Mouse (Mus musculus) layer of hippocampus, postnatal 25 days (tissue): ENCODE results near the gene Lrrn1. TPM values are rescaled to one million over a fixed set of nuclear protein-coding genes. Genes with fewer than 3 reads are reported as not detected.

Source experiments
- DNase-seq, 2 experiments: peaks; one replicate each; pipeline ENCODE4 v3.0.0; 2022; ENCODE audit warnings: mixed read lengths in 2 of 2, low spot score in 1 of 2; ENCODE audit errors: extremely low spot score in 1 of 2
- total RNA-seq, 2 experiments: library from RNA; stranded (reverse); gene quantifications; 2 replicates each; pipeline ENCODE4 v1.2.3; 2021

The Lrrn1 gene
- total RNA-seq, result 100 to 1,000 TPM; 110 to 111 TPM

DNA sequence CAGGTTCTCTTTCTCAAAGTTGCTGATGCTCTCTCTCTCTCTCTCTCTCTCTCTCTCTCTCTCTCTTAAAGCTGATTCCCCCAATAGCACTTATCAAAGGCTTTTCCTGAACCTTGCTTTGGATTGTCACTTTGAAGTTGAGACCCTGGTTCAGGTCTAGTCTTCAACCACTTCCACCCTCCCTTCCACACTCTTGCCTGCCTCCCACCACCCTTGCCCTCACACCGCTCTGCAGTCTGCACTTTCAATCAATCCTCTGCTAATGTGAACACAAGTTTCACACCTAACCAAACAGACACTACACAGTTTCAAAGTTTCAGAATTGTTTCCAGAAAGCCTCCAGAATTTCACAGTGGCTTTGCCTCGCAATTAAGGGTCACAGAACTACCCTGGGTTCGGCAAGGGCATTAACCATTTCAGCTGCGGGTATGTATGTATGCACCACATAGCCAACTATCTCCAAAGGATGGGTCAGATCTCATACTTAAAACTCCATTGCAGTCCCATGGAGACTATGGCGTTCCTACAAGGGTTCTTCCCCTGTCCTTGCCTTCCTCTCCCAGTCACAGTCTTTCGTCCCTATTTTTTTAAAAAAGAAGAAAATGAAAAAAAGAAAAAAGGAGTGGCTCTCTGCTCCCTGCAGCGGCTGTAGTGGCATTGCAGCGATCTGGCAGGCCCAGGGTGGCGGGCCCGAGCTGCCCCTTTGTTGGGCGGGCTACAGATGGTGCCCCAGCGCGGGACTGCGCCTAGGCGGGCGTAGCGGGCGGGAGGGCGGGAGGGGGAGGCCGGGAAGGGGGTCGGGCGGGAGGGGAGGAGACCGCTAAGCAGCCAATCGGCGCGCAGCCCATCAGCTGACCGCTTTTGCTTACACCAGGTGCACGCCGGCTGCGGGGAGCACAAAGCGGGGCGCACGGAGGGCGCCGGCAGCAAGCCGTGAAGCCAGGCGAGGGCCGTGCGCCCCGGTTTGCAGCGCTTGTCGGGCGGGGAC, at the start of gene Lrrn1:
Gene Lrrn1, plus strand, starts transcription at position 892 of the 988 bp plus-strand sequence.
- DNase-seq, result peak in 1 of 2 experiments; percentile 70

DNA sequence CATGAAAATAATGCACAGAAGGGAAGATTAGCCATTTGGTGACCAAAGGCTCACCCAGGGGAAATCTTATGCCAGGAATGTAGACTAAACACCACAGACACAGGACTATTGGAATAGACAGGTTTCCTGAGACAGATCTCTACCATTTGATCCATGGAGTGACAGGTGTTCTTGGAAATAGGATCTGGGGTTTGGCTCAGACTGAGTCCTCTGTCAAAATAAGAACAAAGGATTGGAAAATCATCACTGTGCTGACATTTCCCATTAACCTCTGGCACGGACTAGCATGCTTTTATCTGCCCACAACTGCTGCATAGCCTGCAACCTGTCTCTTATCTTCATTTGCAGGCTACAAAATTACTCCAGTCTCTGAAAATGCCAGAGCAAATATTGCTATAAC, 35.1 kb upstream of the Lrrn1 start:
- DNase-seq, result no peak

DNA sequence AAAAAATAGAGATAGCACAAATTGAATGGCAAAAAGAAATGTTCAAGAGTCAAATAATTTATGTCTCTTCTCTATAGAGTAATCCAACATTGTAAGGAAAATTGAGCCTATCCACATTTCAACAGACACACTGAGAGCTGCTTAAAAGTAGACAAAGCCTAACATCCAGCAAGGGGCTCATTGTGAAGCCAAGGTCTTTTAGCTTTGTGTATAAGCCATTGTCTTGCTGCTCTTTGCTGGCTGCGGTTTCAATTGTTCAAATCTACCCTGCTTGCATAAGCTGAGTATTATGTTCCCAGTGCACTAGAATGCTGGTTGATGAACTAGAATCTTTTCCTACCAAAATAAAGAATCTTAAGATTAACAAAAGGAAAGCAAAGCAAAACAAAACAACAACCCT, 33.7 kb upstream of the Lrrn1 start:
- DNase-seq, result no peak

DNA sequence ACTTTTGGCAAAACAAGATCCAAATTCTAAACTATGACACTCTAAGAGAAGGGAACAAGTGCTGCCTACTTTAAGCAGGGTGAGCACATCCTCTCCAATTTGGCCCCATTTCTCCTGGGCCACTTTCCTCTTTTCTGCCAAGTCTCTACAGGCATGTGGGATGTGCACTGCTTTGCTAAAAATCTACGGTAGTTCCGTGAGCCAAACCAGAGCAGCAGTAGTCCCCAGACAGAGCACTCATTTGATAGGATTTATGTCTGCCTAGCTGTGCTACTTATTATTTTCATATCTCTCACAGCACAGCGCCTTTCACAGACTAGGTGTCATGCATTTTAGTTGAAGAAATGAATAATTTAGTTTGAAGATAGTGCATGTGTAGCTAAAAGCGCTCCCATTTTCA, 15.9 kb upstream of the Lrrn1 start:
- DNase-seq, result no peak

DNA sequence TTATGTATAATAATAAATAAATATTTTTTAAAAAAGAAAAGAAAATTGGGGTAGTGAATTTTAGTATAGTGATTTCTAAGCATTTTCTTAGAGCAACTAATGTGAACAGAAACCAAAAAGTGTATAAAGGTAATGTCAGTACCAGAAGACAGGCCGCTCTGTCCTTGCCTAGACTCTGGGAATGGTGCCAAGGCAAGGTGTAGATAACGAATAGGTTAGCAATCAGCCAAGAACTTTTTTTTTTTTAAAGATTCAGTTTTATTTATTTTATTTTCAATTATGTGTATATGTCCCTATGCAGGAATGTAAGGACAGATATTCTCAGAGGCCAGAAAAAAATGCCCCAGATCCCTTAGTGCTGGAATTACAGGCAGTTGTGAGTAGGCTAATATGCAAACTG, 5.6 kb upstream of the Lrrn1 start:
- DNase-seq, result no peak

DNA sequence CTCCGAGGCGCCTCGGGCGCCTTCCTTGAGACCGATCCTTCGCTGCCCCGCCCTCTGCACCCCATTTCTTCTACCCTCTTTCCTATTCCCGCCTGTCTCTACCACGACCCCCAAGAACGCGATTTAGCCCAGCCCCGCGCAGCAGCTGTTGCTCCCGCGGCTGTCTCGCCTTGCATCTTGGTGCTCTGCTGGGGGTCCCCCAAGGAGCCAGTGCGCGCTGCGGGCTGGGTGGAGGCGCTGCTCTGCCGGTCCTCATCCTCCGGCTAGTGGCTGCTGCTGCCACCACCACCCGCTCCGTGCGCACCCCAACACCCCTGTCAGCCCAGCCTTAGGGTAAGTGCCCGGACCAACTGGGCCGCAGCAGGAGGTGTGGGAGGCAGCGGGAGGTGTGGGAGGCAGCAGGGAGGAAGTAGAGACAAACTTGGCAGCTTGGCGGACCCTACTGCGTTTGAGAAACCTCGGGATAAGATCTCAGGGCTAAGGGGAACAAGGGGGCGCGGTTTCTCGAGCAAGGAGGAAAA, 403 bp downstream of the Lrrn1 start:
- DNase-seq, result peak; percentile 48 to 67

DNA sequence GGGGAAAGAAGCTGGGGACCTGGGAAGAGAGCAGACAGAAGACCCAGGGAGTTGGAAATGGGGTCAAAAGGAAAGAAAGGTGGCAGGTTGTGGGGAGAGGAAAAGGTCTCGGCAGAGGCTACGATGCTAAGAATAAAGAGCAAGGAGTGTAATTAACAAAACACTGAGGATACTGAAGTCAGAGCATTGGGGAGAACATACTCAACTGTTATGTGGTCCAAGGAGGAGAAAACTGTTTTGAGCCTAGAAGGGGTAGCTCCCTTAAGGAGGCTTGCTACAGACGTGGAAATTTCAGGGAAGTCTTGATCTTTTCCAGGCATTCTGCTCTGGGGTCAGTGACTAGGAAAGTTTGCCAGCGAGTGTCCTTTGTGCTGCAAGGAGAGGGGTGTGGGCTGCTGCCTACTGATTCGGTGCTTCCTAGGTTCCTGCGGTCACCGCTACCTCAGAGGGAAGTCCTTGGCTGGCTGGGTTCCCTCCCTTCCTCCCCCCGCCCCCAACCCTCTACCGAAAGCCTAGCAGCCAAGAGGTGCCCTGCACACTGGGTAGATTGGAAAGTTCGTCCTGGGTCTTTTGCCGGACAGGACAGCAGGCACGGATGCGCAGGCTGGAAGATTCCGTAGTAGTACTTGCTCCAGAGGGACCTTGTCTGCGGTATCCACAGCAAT, 1.2 kb downstream of the Lrrn1 start:
- DNase-seq, result peak in 1 of 2 experiments; percentile 19

DNA sequence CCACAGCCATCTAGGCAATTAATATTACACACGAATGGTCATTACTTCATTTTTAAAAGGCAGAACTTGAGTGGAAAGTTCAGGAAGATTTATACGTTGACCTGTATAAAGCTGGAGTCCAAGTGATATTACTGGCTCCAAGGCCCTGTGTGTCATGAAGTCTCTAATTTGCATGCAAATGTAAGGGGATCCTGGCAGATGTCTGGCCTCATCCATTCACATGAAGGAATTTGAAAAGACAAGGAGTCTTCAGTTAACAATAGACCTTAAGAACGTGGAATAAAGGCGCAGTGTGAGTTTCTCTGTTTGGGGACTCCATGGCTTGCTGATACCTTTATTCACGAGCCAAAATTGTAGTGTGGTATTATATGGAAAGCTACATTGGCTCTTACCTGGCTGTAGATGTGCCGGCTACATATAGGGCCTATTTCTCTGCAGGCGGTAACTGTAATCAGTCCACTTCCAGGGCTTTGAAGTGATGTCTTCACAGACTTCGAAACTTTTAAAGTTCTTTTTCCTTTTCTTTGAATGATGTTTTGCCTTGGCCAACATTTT, 2.0 kb downstream of the Lrrn1 start:
- DNase-seq, result no peak

DNA sequence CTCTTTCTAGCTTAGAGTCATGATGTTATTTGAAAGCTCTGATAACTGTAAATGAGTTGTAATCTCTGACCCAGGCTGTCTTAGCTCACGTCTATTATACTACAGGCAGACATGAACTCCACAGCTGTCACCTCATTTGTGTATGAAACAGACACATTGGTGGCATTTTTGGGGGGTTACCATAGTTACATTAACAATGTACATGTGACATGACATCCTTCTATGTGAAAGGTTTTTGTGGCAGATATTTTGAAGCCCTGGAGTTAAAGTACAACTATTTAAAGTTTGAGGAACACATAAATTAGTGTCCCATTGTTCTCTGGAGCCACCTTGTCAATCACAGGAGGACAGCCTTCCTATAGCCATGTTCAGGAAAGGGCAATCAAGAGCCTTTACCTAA, 5.0 kb downstream of the Lrrn1 start:
- no peak for DNase-seq

DNA sequence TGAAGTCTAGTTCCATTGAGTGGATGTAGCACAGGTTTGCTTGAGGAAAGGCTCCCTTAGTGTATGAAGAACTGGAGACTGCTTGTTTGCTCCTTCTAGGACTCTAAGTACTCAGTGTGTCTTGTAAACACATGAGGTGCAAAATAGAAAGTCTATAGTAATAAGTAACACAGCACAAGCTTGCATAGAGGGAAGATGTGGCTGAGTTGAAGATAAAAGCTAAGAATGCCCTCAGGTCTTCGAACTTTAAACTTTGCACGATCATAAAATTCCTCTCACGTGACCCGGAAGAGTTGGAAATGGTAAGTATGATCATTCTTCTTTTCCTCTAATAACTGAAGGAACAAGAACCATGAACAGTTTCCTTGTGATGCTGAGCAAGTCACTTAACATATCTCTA, 7.1 kb downstream of the Lrrn1 start:
- no peak for DNase-seq

DNA sequence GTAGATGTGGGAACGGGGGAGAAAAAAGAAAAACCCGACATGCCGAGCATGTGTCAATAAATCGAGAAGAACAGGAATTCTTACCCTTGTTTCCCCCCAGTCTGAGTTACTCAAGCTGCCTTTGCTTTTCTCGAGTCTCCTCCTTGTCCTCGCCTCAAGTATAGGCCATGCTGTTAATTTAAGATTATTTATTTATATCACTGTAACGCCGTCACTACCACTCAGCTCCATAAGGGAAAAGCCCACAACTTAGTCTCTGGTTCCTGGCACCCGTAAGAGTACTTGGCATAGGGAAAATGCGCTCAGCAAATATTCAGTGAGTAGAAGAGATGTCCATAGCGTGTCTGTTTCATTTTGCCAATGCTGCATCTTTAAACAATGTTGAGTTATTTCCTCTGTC, 11.7 kb downstream of the Lrrn1 start:
- DNase-seq, result no peak

DNA sequence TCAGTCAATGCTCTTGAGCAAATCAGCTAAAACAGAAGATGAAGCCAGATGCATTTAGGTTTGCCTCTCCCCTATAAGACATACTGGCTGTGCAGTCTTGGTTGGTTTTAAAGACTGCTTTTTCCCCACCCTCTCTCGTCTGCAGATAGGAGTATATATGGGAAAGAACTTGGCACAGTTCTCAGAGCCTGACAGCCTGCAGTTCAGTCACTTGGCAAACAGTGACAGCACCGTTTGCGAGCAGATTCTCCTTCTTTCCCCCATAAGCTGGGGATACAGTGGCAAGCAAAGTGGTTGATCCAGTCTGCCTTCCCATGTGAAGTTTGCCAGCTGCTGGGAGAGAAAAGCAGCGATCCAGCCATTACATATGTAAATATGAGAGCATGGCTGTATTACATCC, 12.3 kb downstream of the Lrrn1 start:
- peak in 1 of 2 experiments; percentile 14 for DNase-seq

DNA sequence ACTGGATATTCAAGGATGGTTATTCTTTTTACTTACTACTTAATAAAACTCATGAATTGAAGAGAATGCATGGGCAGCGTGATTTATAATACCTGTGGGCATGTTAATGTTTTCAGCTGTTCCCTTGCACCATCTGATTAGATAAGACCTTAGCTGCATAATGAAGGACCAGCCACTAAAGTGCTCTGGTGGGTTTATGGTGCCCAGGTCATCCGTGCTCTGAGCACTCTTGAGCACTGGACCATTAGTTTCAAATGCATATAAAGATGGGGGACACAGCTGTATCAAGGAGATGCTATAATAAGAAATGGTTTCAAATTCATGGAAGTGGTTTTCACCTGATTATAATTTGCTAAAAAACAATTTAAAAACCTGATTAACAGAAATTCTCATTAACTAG, 16.7 kb downstream of the Lrrn1 start:
- DNase-seq, result no peak

DNA sequence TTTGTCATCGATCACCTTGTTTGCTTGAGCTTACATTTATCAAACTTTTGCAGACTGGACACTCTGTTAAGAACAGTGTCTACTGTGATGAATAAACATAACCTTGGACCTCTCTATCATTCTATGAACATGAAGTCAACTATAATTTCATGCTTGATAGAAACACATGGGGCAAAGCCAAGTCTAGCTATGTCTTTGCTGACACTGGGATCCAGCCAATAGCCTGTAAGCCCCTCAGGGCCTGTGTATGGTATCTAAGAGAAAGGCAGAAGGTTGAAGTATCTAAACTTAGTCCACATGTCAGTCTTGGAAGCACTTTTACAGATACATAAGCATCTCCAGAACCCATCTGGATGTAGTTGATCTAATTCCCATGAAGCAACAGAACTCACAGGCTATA, 22.9 kb downstream of the Lrrn1 start:
- no peak for DNase-seq

DNA sequence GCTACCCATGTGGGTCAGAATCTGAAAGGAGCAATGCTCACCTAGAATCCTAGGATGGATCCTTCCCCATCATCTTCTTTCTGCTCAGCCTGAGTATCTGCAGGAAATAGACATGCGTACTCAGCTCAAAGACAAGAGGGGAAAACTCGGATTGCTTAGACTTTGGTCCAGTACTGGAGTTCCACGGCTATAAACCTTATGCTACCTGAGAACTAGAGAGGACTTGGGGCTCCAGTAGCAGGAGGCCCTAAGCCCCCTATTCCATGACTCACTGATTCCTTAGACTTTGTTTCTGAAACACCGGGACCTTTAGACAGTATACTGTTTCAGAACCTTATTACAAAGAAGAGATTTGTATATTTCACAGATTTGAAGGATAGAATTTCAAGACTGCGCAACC, 25.8 kb downstream of the Lrrn1 start:
- DNase-seq, result no peak

DNA sequence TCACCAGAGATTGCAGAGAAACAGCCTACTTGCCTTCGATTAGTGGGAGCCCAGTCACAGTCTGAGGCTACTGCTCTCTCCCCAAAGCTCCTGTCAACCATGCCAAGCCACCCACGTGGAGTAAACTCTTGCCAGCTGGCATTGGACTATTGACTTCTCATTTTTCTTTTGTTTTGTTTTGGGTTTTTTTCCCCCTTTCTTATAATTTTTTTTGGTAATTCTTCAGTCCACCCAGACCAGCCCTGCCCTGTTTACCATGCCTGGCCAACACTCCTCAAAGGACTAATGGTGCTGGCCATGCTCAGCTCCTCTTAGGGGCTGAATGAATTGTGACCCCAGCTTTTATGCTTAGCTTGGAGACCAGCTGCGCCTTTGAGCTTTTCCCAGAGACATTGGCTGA, 27.4 kb downstream of the Lrrn1 start:
- peak in 1 of 2 experiments; percentile 57 for DNase-seq

DNA sequence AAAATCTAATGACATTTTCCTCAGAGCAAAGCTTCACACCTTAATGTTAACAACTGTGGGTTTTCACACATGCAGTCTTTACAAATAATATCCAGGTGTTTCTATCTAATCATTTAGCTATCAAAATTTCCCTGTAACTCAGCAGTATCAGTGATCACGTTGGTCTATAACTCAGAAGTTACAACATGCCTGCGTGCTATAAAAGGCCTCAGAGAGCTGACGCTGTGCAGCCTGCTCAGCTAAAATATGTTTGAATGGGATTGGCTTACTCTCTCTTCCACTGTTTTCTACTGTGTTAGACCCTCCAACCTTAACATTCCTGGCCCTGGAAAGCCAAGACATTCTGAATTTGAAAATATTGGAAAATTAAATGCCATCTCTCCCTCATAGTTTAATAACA, 28.2 kb downstream of the Lrrn1 start:
- no peak for DNase-seq

DNA sequence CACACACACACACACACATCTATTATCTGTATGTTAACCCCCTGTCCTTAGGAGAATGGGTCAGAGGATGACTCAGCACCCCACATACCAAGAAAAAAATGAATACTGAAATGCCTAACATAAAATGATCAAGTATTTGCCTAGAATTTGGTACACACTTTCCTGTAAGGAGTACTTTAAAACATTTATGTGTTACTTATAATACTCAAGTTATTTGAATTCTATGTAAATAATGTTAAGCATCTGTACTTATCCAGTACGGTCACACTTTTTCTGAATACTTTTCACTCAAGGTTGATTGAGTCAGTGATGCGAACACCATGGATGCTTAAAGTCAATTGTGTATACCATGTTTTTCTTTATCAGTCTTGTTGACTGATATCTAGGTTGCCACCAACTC, 32.7 kb downstream of the Lrrn1 start:
- no peak for DNase-seq

DNA sequence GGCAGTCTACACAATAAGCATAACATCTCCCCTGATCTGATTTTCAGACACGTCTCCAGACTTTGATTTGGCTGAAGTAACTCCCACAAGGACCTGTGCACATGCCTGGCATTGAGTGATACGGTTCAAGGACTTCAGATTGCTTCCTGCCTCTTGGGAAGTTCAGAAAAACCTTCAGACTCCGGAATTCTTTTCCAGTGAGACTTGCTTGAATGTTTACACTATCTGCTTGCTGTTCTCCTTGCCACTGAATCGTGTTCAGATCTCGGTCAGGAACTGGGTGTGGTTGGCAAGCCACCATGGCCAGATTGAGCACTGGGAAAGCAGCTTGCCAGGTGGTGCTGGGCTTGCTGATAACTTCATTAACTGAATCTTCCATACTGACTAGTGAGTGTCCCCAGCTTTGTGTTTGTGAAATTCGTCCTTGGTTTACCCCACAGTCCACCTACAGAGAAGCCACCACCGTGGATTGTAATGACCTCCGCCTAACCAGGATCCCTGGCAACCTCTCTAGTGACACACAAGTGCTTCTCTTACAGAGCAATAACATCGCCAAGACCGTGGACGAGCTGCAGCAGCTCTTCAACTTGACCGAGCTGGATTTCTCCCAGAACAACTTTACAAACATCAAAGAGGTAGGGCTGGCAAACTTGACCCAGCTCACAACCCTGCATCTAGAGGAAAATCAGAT, 37.5 kb downstream of the Lrrn1 start:
- no peak for DNase-seq

DNA sequence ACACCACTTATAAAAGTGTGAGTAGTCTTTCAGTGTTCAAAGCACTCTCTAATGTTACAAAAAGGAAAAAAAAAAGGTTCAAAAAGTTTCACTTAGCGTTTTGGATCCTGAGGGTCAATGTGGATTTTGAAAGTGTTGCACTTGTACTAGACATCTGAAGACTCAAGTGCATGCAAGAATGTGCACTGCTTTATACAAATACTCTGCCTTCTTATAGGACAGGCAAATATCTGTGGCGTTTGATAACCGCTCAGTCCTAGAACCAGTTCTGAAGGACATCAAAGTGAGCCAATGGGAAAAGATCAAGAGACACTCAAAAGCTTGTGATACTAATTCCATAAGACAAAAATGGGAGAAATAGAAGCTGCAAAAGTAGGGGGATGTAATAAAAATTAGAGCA, 45.0 kb downstream of the Lrrn1 start:
- DNase-seq, result no peak

DNA sequence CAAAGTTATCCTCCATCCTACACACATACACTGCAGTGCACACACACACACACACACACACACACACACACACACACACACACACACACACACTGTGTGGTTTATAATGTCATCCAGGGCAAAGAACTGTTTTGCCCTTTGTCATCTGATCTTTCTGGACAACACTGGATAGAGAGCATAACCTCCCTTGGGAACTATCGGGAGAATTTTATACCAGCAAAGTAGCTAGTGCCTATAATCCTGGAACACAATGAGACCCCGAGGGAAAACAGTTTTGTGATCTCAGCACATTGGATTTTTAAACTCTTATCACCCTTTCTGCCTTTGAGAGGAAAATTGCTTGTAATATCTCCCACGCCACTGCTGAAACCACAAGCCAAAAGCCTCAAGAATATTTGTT, 45.8 kb downstream of the Lrrn1 start:
- DNase-seq, result no peak
